Mouse (Mus musculus) stomach, embryonic 15.5 days (tissue): ENCODE results near the gene Itga3. TPM values are rescaled to one million over a fixed set of nuclear protein-coding genes. Genes with fewer than 3 reads are reported as not detected.
A peak's percentile ranks its signal among the peaks of the same experiment; 100 is the strongest.

Experiments used
- ATAC-seq: fragments of 200-750 bp; cut with Nextera tagmentation; 2 replicates; pipeline ENCODE4 v1.8.0; 2017; ENCODE audit warnings: low read depth, moderate number of reproducible peaks, moderate TSS enrichment; ENCODE audit not compliant: insufficient read depth, low FRiP score
- H3K27ac ChIP-seq: fragments of 300-500 bp; sonication (generic); 2 replicates; pipeline ENCODE4 v1.5.1; 2015; ENCODE audit warnings: mild to moderate bottlenecking, inconsistent platforms
- H3K27me3 ChIP-seq: fragments of 300-500 bp; sonication (generic); replicated peaks from 2 replicates; pipeline ENCODE4 v1.6.1; 2015; ENCODE audit warnings: inconsistent platforms
- H3K36me3 ChIP-seq: fragments of 300-500 bp; sonication (generic); 2 replicates; pipeline ENCODE4 v1.6.1; 2015; ENCODE audit warnings: inconsistent platforms
- H3K4me1 ChIP-seq: fragments of 300-500 bp; sonication (generic); 2 replicates; pipeline ENCODE4 v1.6.1; 2015; ENCODE audit warnings: inconsistent platforms
- H3K4me2 ChIP-seq: fragments of 300-500 bp; sonication (generic); 2 replicates; pipeline ENCODE4 v1.6.1; 2015; ENCODE audit warnings: mild to moderate bottlenecking, inconsistent platforms
- H3K4me3 ChIP-seq: fragments of 300-500 bp; sonication (generic); replicated peaks from 2 replicates; pipeline ENCODE4 v1.5.1; 2015; ENCODE audit warnings: inconsistent platforms
- H3K9ac ChIP-seq: fragments of 300-500 bp; sonication (generic); 2 replicates; pipeline ENCODE4 v1.6.1; 2015; ENCODE audit warnings: inconsistent platforms
- H3K9me3 ChIP-seq: fragments of 300-500 bp; sonication (generic); 2 replicates; pipeline ENCODE4 v1.6.1; 2016; ENCODE audit warnings: inconsistent platforms
- WGBS: fragments of 180-500 bp; shearing (Covaris S2); methylation state at CpG from one replicate; pipeline ENCODE4 v1.1.7; 2015; 5-methylcytosine and 5-hydroxymethylcytosine counted together
- polyA plus RNA-seq: library from polyadenylated mRNA; unstranded; fragments of >200 nt; fragmentation: Nextera tagmentation; extraction: Ambion mirVana; gene quantifications from 2 replicates; pipeline ENCODE4 v1.2.1, GENCODE M21; 2015

The Itga3 gene
- polyA plus RNA-seq, 1 experiment from 2014 or later = 24.1 TPM

DNA sequence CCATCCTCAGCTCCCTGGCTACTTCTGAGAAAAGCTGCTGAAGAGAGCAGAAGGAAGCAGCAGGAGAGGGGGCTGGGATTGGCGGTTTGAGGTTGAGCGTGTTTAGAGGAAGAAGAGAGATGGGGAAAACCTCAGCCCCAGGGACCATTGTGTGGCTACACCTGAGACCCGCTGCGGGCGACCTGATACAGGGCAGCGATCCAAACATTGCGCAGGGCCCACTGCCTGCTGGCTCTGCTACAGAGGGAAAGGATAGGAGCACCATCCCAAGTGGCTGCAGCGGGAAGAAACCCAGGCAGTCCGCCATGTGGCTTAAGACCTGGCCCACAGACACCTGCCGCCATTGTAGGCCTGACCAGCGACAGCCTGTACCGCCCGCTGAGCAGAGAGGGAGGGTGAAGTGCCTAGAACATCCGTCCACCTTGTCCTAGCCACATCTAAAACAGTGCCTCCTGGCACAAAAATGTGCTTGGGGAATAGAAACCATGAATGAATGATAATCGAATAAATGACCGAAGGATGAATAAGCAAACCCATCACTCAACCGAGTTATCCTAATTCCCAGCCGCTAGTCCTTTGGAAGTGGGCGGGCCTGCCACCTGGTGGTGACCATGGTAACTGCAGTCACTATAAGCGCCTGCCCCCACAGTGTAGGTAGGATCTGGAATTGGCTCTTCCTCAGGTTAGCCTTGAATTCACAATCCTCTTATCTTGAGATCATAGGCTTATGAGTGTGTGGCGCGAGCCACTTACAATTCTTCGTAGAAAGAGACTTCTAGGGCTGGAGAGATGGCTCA lies 30.0 kb upstream of the Itga3 start:
- H3K27ac ChIP-seq = no peak overlapping the region
- H3K4me3 ChIP-seq = no peak overlapping the region
- H3K36me3 ChIP-seq = no peaks in the 10 kb centered on the region
- H3K27me3 ChIP-seq = 0 out of 2 replicates have a peak, but pooled peaks cover 5% of the 10 kb centered on the region
- peak; percentile 36; the same call in 1 of the 2 replicates for ATAC-seq
- H3K4me1 ChIP-seq = peaks cover 11% of the 10 kb centered on the region
- 31% methylated on average over 23 of the region's 23 CpGs for WGBS
- H3K4me2 ChIP-seq = no peak overlapping the region
- H3K9ac ChIP-seq = no peak overlapping the region
- no peaks in the 10 kb centered on the region for H3K9me3 ChIP-seq

DNA sequence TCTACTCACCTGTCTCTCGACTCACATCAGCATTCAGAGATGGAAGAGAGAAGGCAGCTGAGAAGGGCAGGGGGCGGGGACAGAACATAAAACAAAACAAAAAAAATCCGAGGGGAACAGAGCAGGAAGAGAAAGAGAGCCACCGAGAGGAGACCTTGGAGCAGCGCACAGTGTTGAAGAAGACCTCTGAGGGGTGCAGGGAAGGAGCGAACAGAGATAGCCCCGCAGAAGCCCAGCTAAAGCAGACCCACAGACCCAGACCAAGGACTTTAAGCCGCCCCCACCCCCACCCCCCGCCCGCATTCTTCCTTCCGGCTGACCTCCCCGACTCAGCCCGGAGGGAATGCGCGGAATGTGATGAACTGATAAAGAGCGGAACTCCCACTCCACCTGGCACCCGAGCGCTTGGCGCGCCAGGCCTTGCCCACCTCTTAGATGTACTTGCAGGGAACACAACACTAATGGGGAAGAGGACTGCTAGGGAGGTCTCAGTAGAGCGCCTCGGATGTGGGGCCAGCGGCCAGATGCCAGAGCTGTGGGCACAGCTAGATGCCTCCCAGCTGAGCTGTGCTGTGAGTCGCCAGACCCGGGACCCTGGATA lies 28.8 kb upstream of the Itga3 start:
- Histone ChIP-seq H3K4me1 (peaks cover 20% of the 10 kb centered on the region), H3K36me3 (no peaks in the 10 kb centered on the region), H3K27me3 (0 out of 2 replicates have a peak, but pooled peaks cover 5% of the 10 kb centered on the region), H3K4me3 (peak overlapping the region; percentile 12), H3K9me3 (no peaks in the 10 kb centered on the region), H3K27ac (0 out of 2 replicates have a peak overlapping the region, but pooled peaks have one; percentile 21), H3K4me2 (peak overlapping the region; percentile 45), H3K9ac (no peak overlapping the region)
- whole genome bisulfite sequencing = 8% methylated on average over 25 of the region's 25 CpGs
- ATAC-seq = peak; percentile 29; the same call in 1 of the 2 replicates

DNA sequence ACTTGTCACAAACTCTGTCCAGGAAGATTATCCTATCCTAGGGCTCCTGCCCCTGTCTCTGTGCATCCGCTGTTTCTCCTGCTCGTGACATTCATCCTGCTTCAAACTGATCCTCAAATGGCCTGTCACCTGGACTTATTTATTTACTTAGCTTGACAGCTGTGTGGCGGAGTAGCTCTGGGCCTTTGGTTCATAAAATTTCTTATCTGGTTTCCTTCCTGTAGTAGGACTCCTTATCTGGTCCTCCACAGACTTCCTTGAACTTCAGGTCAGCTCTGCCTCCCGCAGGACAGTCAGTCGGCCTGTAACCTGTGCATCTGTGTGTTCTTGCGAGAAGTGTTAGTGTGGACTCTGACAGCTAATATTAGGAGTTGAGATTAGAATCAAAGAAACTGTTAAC lies 27.7 kb upstream of the Itga3 start:
- ATAC-seq = no peak
- peaks cover 29% of the 10 kb centered on the region for H3K4me1 ChIP-seq
- no peak overlapping the region for H3K27ac ChIP-seq
- H3K36me3 ChIP-seq = no peaks in the 10 kb centered on the region
- H3K9me3 ChIP-seq = no peaks in the 10 kb centered on the region
- H3K4me2 ChIP-seq = no peak overlapping the region
- WGBS = 47% methylated on average over 6 of the region's 6 CpGs
- no peak overlapping the region for H3K9ac ChIP-seq
- H3K4me3 ChIP-seq = no peak overlapping the region
- 0 out of 2 replicates have a peak, but pooled peaks cover 5% of the 10 kb centered on the region for H3K27me3 ChIP-seq

GRCm38 (mm10) chr11:95102161-95102904 lies 25.7 kb upstream of the Itga3 start:
- 88% methylated on average over 19 of the region's 19 CpGs for WGBS
- peaks cover 44% of the 10 kb centered on the region for H3K4me1 ChIP-seq

GRCm38 (mm10) chr11:95101071-95101788 lies 24.6 kb upstream of the Itga3 start:
- whole genome bisulfite sequencing = 26% methylated on average over 16 of the region's 16 CpGs
- peaks cover 49% of the 10 kb centered on the region for H3K4me1 ChIP-seq
- no peak overlapping the region for H3K4me3 ChIP-seq
- no peak for ATAC-seq
- no peaks in the 10 kb centered on the region for H3K9me3 ChIP-seq
- H3K36me3 ChIP-seq = no peaks in the 10 kb centered on the region
- H3K27ac ChIP-seq = no peak overlapping the region; the same call in 1 of the 2 replicates
- H3K4me2 ChIP-seq = no peak overlapping the region
- no peak overlapping the region for H3K9ac ChIP-seq
- 0 out of 2 replicates have a peak, but pooled peaks cover 5% of the 10 kb centered on the region for H3K27me3 ChIP-seq

More at GRCm38 (mm10) chr11:95102161-95102904, 25.7 kb upstream of the Itga3 start:
- no peaks in the 10 kb centered on the region for H3K9me3 ChIP-seq
- no peak overlapping the region for H3K9ac ChIP-seq
- H3K36me3 ChIP-seq = no peaks in the 10 kb centered on the region
- no peak overlapping the region for H3K4me2 ChIP-seq
- ATAC-seq = no peak
- no peak overlapping the region for H3K4me3 ChIP-seq
- no peak overlapping the region for H3K27ac ChIP-seq
- H3K27me3 ChIP-seq = 0 out of 2 replicates have a peak, but pooled peaks cover 5% of the 10 kb centered on the region

GRCm38 (mm10) chr11:95100393-95100792 lies 23.8 kb upstream of the Itga3 start:
- Histone ChIP-seq H3K27me3 (no peaks in the 10 kb centered on the region), H3K9me3 (no peaks in the 10 kb centered on the region), H3K4me2 (no peak overlapping the region), H3K36me3 (no peaks in the 10 kb centered on the region), H3K9ac (no peak overlapping the region), H3K27ac (peak overlapping the region; percentile 21; the same call in 1 of the 2 replicates), H3K4me1 (peaks cover 43% of the 10 kb centered on the region), H3K4me3 (no peak overlapping the region)
- 36% methylated on average over 3 of the region's 3 CpGs for WGBS
- no peak for ATAC-seq

- peaks cover 42% of the 10 kb centered on the region for H3K4me1 ChIP-seq
- no peaks in the 10 kb centered on the region for H3K36me3 ChIP-seq
- ATAC-seq = no peak
- no peak overlapping the region for H3K4me2 ChIP-seq
- H3K27ac ChIP-seq = no peak overlapping the region
- 71% methylated on average over 5 of the region's 5 CpGs for WGBS
- no peaks in the 10 kb centered on the region for H3K9me3 ChIP-seq
- no peaks in the 10 kb centered on the region for H3K27me3 ChIP-seq
- no peak overlapping the region for H3K4me3 ChIP-seq
- H3K9ac ChIP-seq = no peak overlapping the region
Observed at GRCm38 (mm10) chr11:95098346-95099095, 21.9 kb upstream of the Itga3 start.

DNA sequence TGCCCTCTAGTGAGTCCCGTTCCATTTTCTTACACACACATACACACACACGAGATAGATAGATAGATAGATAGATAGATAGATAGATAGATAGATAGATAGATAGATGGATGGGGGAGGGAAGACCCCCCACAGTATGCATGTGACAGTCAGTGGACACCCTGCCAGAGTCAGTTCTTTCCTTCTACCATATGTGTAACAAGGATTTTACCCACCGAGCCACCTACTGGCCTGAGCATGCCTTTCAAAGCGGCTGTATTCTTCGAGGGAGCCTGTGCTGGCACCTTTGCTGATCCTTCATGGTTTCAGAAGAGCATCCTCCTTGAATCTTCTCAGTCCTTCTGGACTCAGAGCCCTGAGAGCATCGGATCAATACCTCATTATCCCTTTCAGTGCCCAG lies 21.3 kb upstream of the Itga3 start:
- no peak for ATAC-seq
- Histone ChIP-seq H3K4me3 (no peak overlapping the region), H3K27me3 (no peaks in the 10 kb centered on the region), H3K9ac (no peak overlapping the region), H3K27ac (peak overlapping the region; percentile 75), H3K4me1 (peaks cover 42% of the 10 kb centered on the region), H3K9me3 (no peaks in the 10 kb centered on the region), H3K36me3 (no peaks in the 10 kb centered on the region), H3K4me2 (no peak overlapping the region)
- 57% methylated on average over 6 of the region's 6 CpGs for WGBS

- Histone ChIP-seq H3K9me3 (no peaks in the 10 kb centered on the region), H3K4me3 (no peak overlapping the region), H3K27me3 (no peaks in the 10 kb centered on the region), H3K9ac (no peak overlapping the region), H3K27ac (peak overlapping the region; percentile 75), H3K4me2 (peak overlapping the region; percentile 25; the same call in 1 of the 2 replicates), H3K4me1 (peaks cover 42% of the 10 kb centered on the region), H3K36me3 (no peaks in the 10 kb centered on the region)
- peak; percentile 77 for ATAC-seq
- WGBS = 40% methylated on average over 4 of the region's 4 CpGs
Observed at GRCm38 (mm10) chr11:95096608-95097373, 20.2 kb upstream of the Itga3 start.

- H3K4me2 ChIP-seq = no peak overlapping the region
- no peaks in the 10 kb centered on the region for H3K27me3 ChIP-seq
- H3K27ac ChIP-seq = no peak overlapping the region
- 85% methylated on average over 10 of the region's 10 CpGs for WGBS
- no peak overlapping the region for H3K4me3 ChIP-seq
- ATAC-seq = no peak
- no peaks in the 10 kb centered on the region for H3K9me3 ChIP-seq
- no peaks in the 10 kb centered on the region for H3K36me3 ChIP-seq
- H3K4me1 ChIP-seq = peaks cover 36% of the 10 kb centered on the region
- H3K9ac ChIP-seq = no peak overlapping the region
Observed at GRCm38 (mm10) chr11:95095596-95095995, 19.0 kb upstream of the Itga3 start.
